Mouse (Mus musculus): ENCODE measurements around the gene Uba7.

The Uba7 gene

GRCm38 (mm10) chr9:107962916-107963315 lies 12.4 kb upstream of the Uba7 start:
- DNase-seq (ENCODE audit: low spot score), result no peak

GRCm38 (mm10) chr9:107963700-107964099 lies 11.6 kb upstream of the Uba7 start:
- DNase-seq (ENCODE audit: low spot score), result peak; percentile 93

GRCm38 (mm10) chr9:107964681-107965080 lies 10.6 kb upstream of the Uba7 start:
- no peak for DNase-seq (ENCODE audit: low spot score)

- DNase-seq (ENCODE audit: low spot score), result no peak
Measured at GRCm38 (mm10) chr9:107966676-107967075, 8.6 kb upstream of the Uba7 start.

- DNase-seq (ENCODE audit: low spot score), result no peak
Measured at GRCm38 (mm10) chr9:107967437-107967836, 7.9 kb upstream of the Uba7 start.

GRCm38 (mm10) chr9:107968531-107968930 lies 6.8 kb upstream of the Uba7 start:
- no peak for DNase-seq (ENCODE audit: low spot score)

GRCm38 (mm10) chr9:107970311-107970710 lies 5.0 kb upstream of the Uba7 start:
- DNase-seq (ENCODE audit: low spot score), result no peak

GRCm38 (mm10) chr9:107971690-107972541 lies 3.4 kb upstream of the Uba7 start:
- no peak for DNase-seq (ENCODE audit: low spot score)

GRCm38 (mm10) chr9:107974491-107975171 lies 674 bp upstream of the Uba7 start:
- DNase-seq (ENCODE audit: low spot score), result no peak

GRCm38 (mm10) chr9:107978815-107979214 lies 3.5 kb downstream of the Uba7 start:
- no peak for DNase-seq (ENCODE audit: low spot score)

- peak; percentile 23 for DNase-seq (ENCODE audit: low spot score)
Measured at GRCm38 (mm10) chr9:107981684-107982605, 6.6 kb downstream of the Uba7 start.

- DNase-seq (ENCODE audit: low spot score), result peak; percentile 63
Measured at GRCm38 (mm10) chr9:107982681-107983346, 7.5 kb downstream of the Uba7 start, which contains the start of gene Gm20661. Gene Gm20661 (plus strand): TSS chr9:107983058.

GRCm38 (mm10) chr9:107983421-107983890 lies 8.2 kb downstream of the Uba7 start:
- DNase-seq (ENCODE audit: low spot score), result peak; percentile 25

- DNase-seq (ENCODE audit: low spot score), result no peak
Measured at GRCm38 (mm10) chr9:107984052-107984753, 8.9 kb downstream of the Uba7 start.

GRCm38 (mm10) chr9:107984754-107985055 lies 9.4 kb downstream of the Uba7 start:
- DNase-seq (ENCODE audit: low spot score), result no peak

- peak; percentile 82 for DNase-seq (ENCODE audit: low spot score)
Measured at GRCm38 (mm10) chr9:107985131-107986119, 10.1 kb downstream of the Uba7 start, which contains the start of gene Inka1. Gene Inka1 (minus strand): TSS chr9:107985879.

GRCm38 (mm10) chr9:107986376-107986775 lies 11.1 kb downstream of the Uba7 start:
- DNase-seq (ENCODE audit: low spot score), result peak; percentile 87

- no peak for DNase-seq (ENCODE audit: low spot score)
Measured at GRCm38 (mm10) chr9:107987950-107988349, 12.6 kb downstream of the Uba7 start.

GRCm38 (mm10) chr9:107992197-107992596 lies 16.9 kb downstream of the Uba7 start, which contains the start of gene Cdhr4:
Gene Cdhr4 (plus strand): TSS chr9:107992497.
- DNase-seq (ENCODE audit: low spot score), result no peak

- no peak for DNase-seq (ENCODE audit: low spot score)
Measured at GRCm38 (mm10) chr9:107993013-107993412, 17.7 kb downstream of the Uba7 start.
